Mouse (Mus musculus): ENCODE data around the gene Kcnh8. TPM values are rescaled to one million over a fixed set of nuclear protein-coding genes. Genes with fewer than 3 reads are reported as not detected.

Kcnh8 gene
- polyA plus RNA-seq (2015; fragmentation: Nextera tagmentation; extraction: Ambion mirVana), result 0.40 and 0.44 TPM in 2 replicates

DNA sequence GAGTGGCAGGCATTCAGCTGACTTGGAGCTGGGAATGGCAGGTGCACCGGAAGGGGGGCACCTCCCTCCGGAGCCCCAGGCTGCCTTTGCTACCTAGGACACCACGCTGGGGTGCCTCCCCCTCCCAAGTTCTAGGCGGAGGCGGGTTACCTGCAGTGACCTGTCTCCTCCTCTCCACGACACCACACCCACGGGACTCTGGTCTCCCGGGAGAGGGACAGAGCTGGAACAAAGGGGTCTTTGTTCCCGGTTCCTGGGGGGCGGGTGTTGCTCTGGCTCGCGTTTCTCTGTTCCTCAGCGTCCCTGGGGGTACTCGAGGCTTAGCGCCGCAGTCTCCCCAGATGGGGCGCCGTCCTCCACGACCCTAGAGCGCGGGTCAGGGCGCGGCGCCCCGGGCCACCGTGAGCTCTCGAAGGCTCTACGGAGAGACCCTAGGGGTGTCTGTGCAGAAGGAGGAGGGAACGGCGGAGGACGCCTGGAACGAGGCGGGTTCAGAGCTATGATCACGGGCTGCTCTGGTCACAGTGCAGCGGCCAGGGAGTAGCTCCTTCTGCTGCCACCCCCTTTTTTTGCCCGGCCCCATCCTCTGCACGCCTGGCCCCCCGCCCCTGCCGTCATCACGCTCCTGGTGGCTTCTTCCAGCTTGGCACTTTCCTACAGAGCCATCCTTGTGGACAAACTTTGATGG lies at the start of gene Kcnh8:
TSS of gene Kcnh8 (plus strand) at position 617 of the 688 bp plus-strand sequence.
- H3K36me3 ChIP-seq, result no peaks in the 10 kb centered on the region
- H3K9me3 ChIP-seq, result no peaks in the 10 kb centered on the region
- peak within 1 kb of the TSS; percentile 90 for H3K4me2 ChIP-seq (replicated peaks)
- WGBS, result 1% methylated on average over 40 of the region's 40 CpGs
- peak within 1 kb of the TSS; percentile 48 for H3K4me3 ChIP-seq (replicated peaks)
- peak; percentile 80 for ATAC-seq
- no peak within 1 kb of the TSS for H3K9ac ChIP-seq
- no peak within 1 kb of the TSS for H3K27ac ChIP-seq
- H3K27me3 ChIP-seq (replicated peaks), result peaks cover 22% of the 10 kb centered on the region
- 0 out of 2 replicates have a peak, but pooled peaks cover 5% of the 10 kb centered on the region for H3K4me1 ChIP-seq (replicated peaks)

GRCm38 (mm10) chr17:52559961-52560720 lies 42.4 kb upstream of the Kcnh8 start:
- Histone ChIP-seq H3K36me3 (no peaks in the 10 kb centered on the region), H3K4me1 (replicated peaks) (no peaks in the 10 kb centered on the region), H3K27me3 (replicated peaks) (no peaks in the 10 kb centered on the region), H3K4me2 (replicated peaks) (peak overlapping the region; percentile 22; the same call in 1 of the 2 replicates), H3K27ac (no peak overlapping the region), H3K9me3 (no peaks in the 10 kb centered on the region), H3K9ac (no peak overlapping the region), H3K4me3 (replicated peaks) (no peak overlapping the region)
- WGBS, result 21% methylated on average over 13 of the region's 13 CpGs
- peak; percentile 79 for ATAC-seq

- H3K27ac ChIP-seq, result no peak overlapping the region
- WGBS, result 51% methylated on average over 4 of the region's 4 CpGs
- H3K27me3 ChIP-seq (replicated peaks), result no peaks in the 10 kb centered on the region
- H3K9me3 ChIP-seq, result no peaks in the 10 kb centered on the region
- no peak overlapping the region for H3K4me3 ChIP-seq (replicated peaks)
- no peaks in the 10 kb centered on the region for H3K4me1 ChIP-seq (replicated peaks)
- no peaks in the 10 kb centered on the region for H3K36me3 ChIP-seq
- no peak overlapping the region for H3K9ac ChIP-seq
- H3K4me2 ChIP-seq (replicated peaks), result no peak overlapping the region
- no peak for ATAC-seq
These were observed 36.9 kb upstream of the Kcnh8 start for GRCm38 (mm10) chr17:52565467-52566155.

GRCm38 (mm10) chr17:52569584-52570270 lies 32.8 kb upstream of the Kcnh8 start:
- no peak for ATAC-seq
- WGBS, result 69% methylated on average over 4 of the region's 4 CpGs
- no peaks in the 10 kb centered on the region for H3K4me1 ChIP-seq (replicated peaks)

DNA sequence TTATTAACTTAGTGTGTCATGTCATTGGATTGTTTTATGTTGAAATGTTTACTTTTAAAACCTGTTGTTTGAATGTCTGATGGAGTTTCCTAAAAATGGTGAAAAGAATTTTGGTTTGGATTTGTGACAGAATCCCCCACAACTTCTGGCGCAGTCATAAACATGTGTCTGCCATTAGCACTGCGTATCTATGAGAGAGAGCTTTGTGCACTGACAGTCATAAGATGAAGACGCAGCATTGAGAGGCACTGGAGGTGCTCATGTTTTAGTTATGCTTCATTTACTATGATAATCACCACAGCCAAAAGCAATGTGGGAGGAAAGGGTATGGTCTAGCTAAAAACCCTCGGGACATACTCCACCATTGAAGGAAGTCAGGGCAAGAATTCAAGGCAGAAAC lies 30.3 kb upstream of the Kcnh8 start:
- no peak overlapping the region for H3K27ac ChIP-seq
- 66% methylated on average over 4 of the region's 4 CpGs for WGBS
- no peak overlapping the region for H3K9ac ChIP-seq
- H3K4me1 ChIP-seq (replicated peaks), result no peaks in the 10 kb centered on the region
- no peaks in the 10 kb centered on the region for H3K27me3 ChIP-seq (replicated peaks)
- no peaks in the 10 kb centered on the region for H3K9me3 ChIP-seq
- no peaks in the 10 kb centered on the region for H3K36me3 ChIP-seq
- no peak overlapping the region for H3K4me2 ChIP-seq (replicated peaks)
- no peak overlapping the region for H3K4me3 ChIP-seq (replicated peaks)
- ATAC-seq, result no peak

More at GRCm38 (mm10) chr17:52569584-52570270, 32.8 kb upstream of the Kcnh8 start:
- no peak overlapping the region for H3K9ac ChIP-seq
- H3K27ac ChIP-seq, result no peak overlapping the region
- no peaks in the 10 kb centered on the region for H3K27me3 ChIP-seq (replicated peaks)
- no peak overlapping the region for H3K4me3 ChIP-seq (replicated peaks)
- no peak overlapping the region for H3K4me2 ChIP-seq (replicated peaks)
- no peaks in the 10 kb centered on the region for H3K36me3 ChIP-seq
- no peaks in the 10 kb centered on the region for H3K9me3 ChIP-seq

- no peaks in the 10 kb centered on the region for H3K36me3 ChIP-seq
- no peaks in the 10 kb centered on the region for H3K9me3 ChIP-seq
- H3K4me1 ChIP-seq (replicated peaks), result no peaks in the 10 kb centered on the region
- WGBS, result 70% methylated on average over 5 of the region's 5 CpGs
- no peak for ATAC-seq
- H3K4me3 ChIP-seq (replicated peaks), result no peak overlapping the region
- H3K4me2 ChIP-seq (replicated peaks), result no peak overlapping the region
- H3K9ac ChIP-seq, result no peak overlapping the region
- H3K27me3 ChIP-seq (replicated peaks), result no peaks in the 10 kb centered on the region
- no peak overlapping the region for H3K27ac ChIP-seq
These were observed 10.9 kb upstream of the Kcnh8 start for GRCm38 (mm10) chr17:52591503-52592194.

DNA sequence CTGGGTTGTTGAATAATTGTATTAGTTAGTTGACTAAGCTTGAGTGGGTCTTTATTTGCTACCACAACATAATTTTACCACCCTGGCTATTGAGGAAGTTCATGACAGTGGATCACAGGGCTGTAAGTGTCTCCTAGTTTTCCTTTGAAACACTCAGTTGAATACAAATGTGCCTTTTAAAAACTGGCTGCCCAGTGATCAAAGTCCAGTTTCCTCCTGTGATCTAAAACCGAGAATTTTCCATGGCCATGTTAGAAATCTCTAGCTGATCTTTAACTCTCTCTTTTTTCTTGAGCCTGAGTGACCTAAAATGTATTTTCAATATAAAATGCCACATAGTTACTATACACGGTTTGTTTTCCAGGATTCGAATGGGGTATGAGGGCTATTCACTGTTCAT lies 3.4 kb upstream of the Kcnh8 start:
- Histone ChIP-seq H3K27me3 (replicated peaks) (peaks cover 22% of the 10 kb centered on the region), H3K4me3 (replicated peaks) (no peak overlapping the region), H3K27ac (no peak overlapping the region), H3K36me3 (no peaks in the 10 kb centered on the region), H3K9ac (no peak overlapping the region), H3K9me3 (no peaks in the 10 kb centered on the region), H3K4me1 (replicated peaks) (0 out of 2 replicates have a peak, but pooled peaks cover 5% of the 10 kb centered on the region), H3K4me2 (replicated peaks) (no peak overlapping the region)
- WGBS, result 75% methylated on average over 3 of the region's 3 CpGs
- ATAC-seq, result no peak

GRCm38 (mm10) chr17:52600882-52601371 lies 1.6 kb upstream of the Kcnh8 start:
- H3K4me3 ChIP-seq (replicated peaks), result peak overlapping the region; percentile 48
- H3K36me3 ChIP-seq, result no peaks in the 10 kb centered on the region
- under 1% methylated on average over 22 of the region's 22 CpGs for WGBS
- ATAC-seq, result peak; percentile 87
- no peaks in the 10 kb centered on the region for H3K9me3 ChIP-seq
- H3K4me1 ChIP-seq (replicated peaks), result 0 out of 2 replicates have a peak, but pooled peaks cover 5% of the 10 kb centered on the region
- H3K9ac ChIP-seq, result peak overlapping the region; percentile 32; the same call in 1 of the 2 replicates
- H3K27ac ChIP-seq, result 0 out of 2 replicates have a peak overlapping the region, but pooled peaks have one; percentile 13
- H3K27me3 ChIP-seq (replicated peaks), result peaks cover 22% of the 10 kb centered on the region
- peak overlapping the region; percentile 90 for H3K4me2 ChIP-seq (replicated peaks)

DNA sequence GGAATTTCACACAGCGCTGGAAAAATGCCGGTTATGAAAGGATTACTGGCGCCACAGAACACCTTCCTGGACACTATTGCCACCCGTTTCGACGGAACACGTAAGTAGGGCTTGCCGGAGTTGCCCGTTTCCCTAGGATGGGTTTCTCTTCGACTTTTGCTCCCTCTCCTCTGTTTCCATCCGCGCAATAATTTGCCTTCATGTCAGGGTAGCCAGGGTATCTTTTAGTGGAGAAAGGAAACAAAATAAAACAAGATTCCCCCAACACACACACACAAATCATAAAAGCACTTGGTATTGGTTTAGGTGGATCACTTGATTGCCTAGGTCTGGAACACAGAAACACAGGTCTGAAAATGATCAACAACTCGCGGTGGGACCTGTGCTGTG lies 267 bp downstream of the Kcnh8 start:
- no peak for ATAC-seq
- 4% methylated on average over 14 of the region's 14 CpGs for WGBS
- peak overlapping the region; percentile 30 for H3K4me3 ChIP-seq (replicated peaks)

GRCm38 (mm10) chr17:52603411-52603810 lies 902 bp downstream of the Kcnh8 start:
- no peak for ATAC-seq
- Histone ChIP-seq H3K9me3 (no peaks in the 10 kb centered on the region), H3K27me3 (replicated peaks) (peaks cover 22% of the 10 kb centered on the region), H3K4me1 (replicated peaks) (0 out of 2 replicates have a peak, but pooled peaks cover 5% of the 10 kb centered on the region), H3K9ac (no peak overlapping the region), H3K36me3 (no peaks in the 10 kb centered on the region), H3K27ac (no peak overlapping the region), H3K4me2 (replicated peaks) (no peak overlapping the region; the same call in 1 of the 2 replicates), H3K4me3 (replicated peaks) (no peak overlapping the region)
- WGBS, result 4% methylated on average over 5 of the region's 5 CpGs

More for the DNA sequence above, 267 bp downstream of the Kcnh8 start:
- H3K4me2 ChIP-seq (replicated peaks), result peak overlapping the region; percentile 90
- H3K36me3 ChIP-seq, result no peaks in the 10 kb centered on the region
- no peaks in the 10 kb centered on the region for H3K9me3 ChIP-seq
- peaks cover 22% of the 10 kb centered on the region for H3K27me3 ChIP-seq (replicated peaks)
- H3K4me1 ChIP-seq (replicated peaks), result 0 out of 2 replicates have a peak, but pooled peaks cover 5% of the 10 kb centered on the region
- no peak overlapping the region for H3K27ac ChIP-seq
- H3K9ac ChIP-seq, result no peak overlapping the region

- Histone ChIP-seq H3K9ac (no peak overlapping the region), H3K4me2 (replicated peaks) (no peak overlapping the region), H3K9me3 (no peaks in the 10 kb centered on the region), H3K27me3 (replicated peaks) (no peaks in the 10 kb centered on the region), H3K36me3 (no peaks in the 10 kb centered on the region), H3K4me3 (replicated peaks) (no peak overlapping the region), H3K4me1 (replicated peaks) (no peaks in the 10 kb centered on the region), H3K27ac (no peak overlapping the region)
- ATAC-seq, result no peak
- 73% methylated on average over 4 of the region's 4 CpGs for WGBS
These were observed 8.9 kb downstream of the Kcnh8 start for GRCm38 (mm10) chr17:52611382-52611781.
